15 mouse cellular contexts compared by ENCODE assay signal in the genomic region with DNA sequence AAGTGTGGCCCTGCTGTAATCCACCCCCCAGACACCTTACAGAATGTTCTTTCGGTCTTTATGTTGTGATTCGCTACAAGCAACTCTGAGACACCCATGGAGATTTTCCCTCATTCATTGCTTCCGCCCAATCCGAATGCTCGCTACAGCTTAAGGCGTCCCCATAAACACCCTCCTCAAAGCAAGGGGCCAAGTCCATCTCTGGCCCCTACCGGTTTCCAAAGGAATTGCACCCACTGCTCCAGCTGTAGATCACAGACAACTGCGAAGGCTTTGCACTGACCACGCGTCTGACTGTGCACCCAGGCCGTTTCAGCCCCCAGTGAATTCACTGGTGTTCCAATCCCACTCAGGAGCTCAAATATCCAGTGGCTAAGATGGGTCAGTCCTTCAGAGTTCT.
DNase-seq lines count a peak whose midpoint lies in the region; ATAC-seq and TF ChIP-seq lines count a peak whose summit lies in the region.
"Had no signal": no experiment of that assay in that cellular context is flagged by ENCODE, and none has a peak within 500 bp of the region (broad histone marks: within the 10 kb centered on the region; RNA-seq: fewer than 3 reads in every experiment).

No protein-coding gene starts in this region.

- no peak overlapping the region for H3K4me3 ChIP-seq in layer of hippocampus, adult 2 months
- H3K4me3 ChIP-seq: embryonic facial prominence, embryonic 15.5 days; lung, embryonic 15.5 days; midbrain, embryonic 13.5 days had no signal

- no peak overlapping the region for H3K27ac ChIP-seq in layer of hippocampus, adult 2 months
- H3K27ac ChIP-seq: embryonic facial prominence, embryonic 15.5 days; lung, embryonic 15.5 days; midbrain, embryonic 13.5 days had no signal

- no peak for ATAC-seq in frontal cortex, adult (ENCODE audit: low TSS enrichment)
- ATAC-seq: forebrain, postnatal 0 days; midbrain, embryonic 13.5 days had no signal

- no peak for DNase-seq in layer of hippocampus, adult 2 months (ENCODE audit: low spot score in 2 of 2)
- DNase-seq in layer of hippocampus, adult 9-10 months (ENCODE audit: low spot score), result no peak
- peak; percentile 16 for DNase-seq in thymus, postnatal 25 days
- DNase-seq in thymus, postnatal 0 days (ENCODE audit: low spot score), result no peak
- DNase-seq in ZHBTc4 (ENCODE audit: low read depth, low spot score), result peak; percentile 94
- no peak for DNase-seq in right cerebral cortex, postnatal 25 days
- DNase-seq: adrenal gland, adult 8-10 months; forebrain, postnatal 0 days; heart, postnatal 10 days; layer of hippocampus, adult 9-11 months; right cerebral cortex, postnatal 4 days had no signal

- TF ChIP-seq CTCF in layer of hippocampus, adult 2 months (conservative IDR thresholded peaks at IDR 0.05), result peak; percentile 46

Comparison
In these comparisons a context has a peak if more than half of its experiments do, and no peak if none do; other contexts are left out.
1. DNase-seq: peak in thymus, postnatal 25 days (single experiment) and ZHBTc4 (single experiment); none in layer of hippocampus, adult 2 months (0 of 2), layer of hippocampus, adult 9-10 months (single experiment), thymus, postnatal 0 days (single experiment) and right cerebral cortex, postnatal 25 days (single experiment).